Mouse (Mus musculus): ENCODE data around the gene Ghdc.

GRCm38 (mm10) chr11:100819626-100820025 lies 48.9 kb upstream of the Ghdc start:
- TF ChIP-seq CTCF (IDR thresholded peaks at IDR 0.05; ENCODE audit: insufficient read depth, low read depth, low read length) = no peak
- TF ChIP-seq POLR2A (IDR thresholded peaks at IDR 0.05; ENCODE audit: insufficient read depth, low read depth, low read length) = no peak
